Mouse (Mus musculus) kidney, embryonic 14.5 days (tissue): ENCODE measurements around the gene Fsd1. TPM values are rescaled to one million over a fixed set of nuclear protein-coding genes. Genes with fewer than 3 reads are reported as not detected.

ENCODE experiments used
- polyA plus RNA-seq: library from polyadenylated mRNA; unstranded; fragments of >200 nt; fragmentation: Nextera tagmentation; extraction: Ambion mirVana; gene quantifications from 2 replicates; pipeline ENCODE4 v1.2.1, GENCODE M21; 2014

Gene Fsd1
- polyA plus RNA-seq, 1 experiment from 2014 or later = 25.7 TPM

Other genes with a start within 250 kb of the Fsd1 start
- gene Adgre4, start 236.5 kb upstream of the Fsd1 start, polyA plus RNA-seq = 0.10 and 0.81 TPM in 2 replicates
- gene Zfp119a, start 107.6 kb upstream of the Fsd1 start, polyA plus RNA-seq = 8.6 and 11.9 TPM in 2 replicates
- gene Zfp959, start 94.4 kb upstream of the Fsd1 start, polyA plus RNA-seq = 17.9 and 19.4 TPM in 2 replicates
- 6.8 and 6.9 TPM in 2 replicates for gene Zfp119b, start 37.0 kb upstream of the Fsd1 start, polyA plus RNA-seq
- 2.0 and 2.2 TPM in 2 replicates for gene Ebi3, start 33.9 kb upstream of the Fsd1 start, polyA plus RNA-seq
- gene Yju2, start 27.4 kb upstream of the Fsd1 start, polyA plus RNA-seq = 24.3 and 27.9 TPM in 2 replicates
- gene Shd, start 16.0 kb upstream of the Fsd1 start, polyA plus RNA-seq = 22.3 and 27.0 TPM in 2 replicates
- 13.7 and 14.6 TPM in 2 replicates for gene Stap2, start 19.1 kb downstream of the Fsd1 start, polyA plus RNA-seq
- gene Mpnd, start 19.2 kb downstream of the Fsd1 start, polyA plus RNA-seq = 110 and 112 TPM in 2 replicates
- gene Sh3gl1, start 50.1 kb downstream of the Fsd1 start, polyA plus RNA-seq = 145 and 155 TPM in 2 replicates
- 14.1 and 25.4 TPM in 2 replicates for gene Chaf1a, start 53.9 kb downstream of the Fsd1 start, polyA plus RNA-seq
- gene Ubxn6, start 88.5 kb downstream of the Fsd1 start, polyA plus RNA-seq = 34.4 and 42.8 TPM in 2 replicates
- 85.1 and 118 TPM in 2 replicates for gene Hdgfl2, start 93.1 kb downstream of the Fsd1 start, polyA plus RNA-seq
- 0.08 and 0.17 TPM in 2 replicates for gene Plin4, start 123.3 kb downstream of the Fsd1 start, polyA plus RNA-seq
- 1.1 and 1.3 TPM in 2 replicates for gene Plin5, start 131.1 kb downstream of the Fsd1 start, polyA plus RNA-seq
- not detected in 2 replicates for gene Lrg1, start 135.5 kb downstream of the Fsd1 start, polyA plus RNA-seq
- gene Sema6b, start 153.8 kb downstream of the Fsd1 start, polyA plus RNA-seq = 1.4 TPM in 2 replicates
- gene Tnfaip8l1, start 176.0 kb downstream of the Fsd1 start, polyA plus RNA-seq = 11.4 and 11.8 TPM in 2 replicates
- gene Mydgf, start 197.4 kb downstream of the Fsd1 start, polyA plus RNA-seq = 80.5 and 89.2 TPM in 2 replicates
- gene Dpp9, start 232.4 kb downstream of the Fsd1 start, polyA plus RNA-seq = 31.5 and 40.3 TPM in 2 replicates